In genomic region chr4:106048053-106048452, GRCm38 (mm10) we compare ENCODE assay signal across 27 mouse cellular contexts.
DNase-seq lines count a peak whose midpoint lies in the region; ATAC-seq and TF ChIP-seq lines count a peak whose summit lies in the region.
"Had no signal": no experiment of that assay in that cellular context is flagged by ENCODE, and none has a peak within 500 bp of the region (broad histone marks: within the 10 kb centered on the region; RNA-seq: fewer than 3 reads in every experiment).

No protein-coding gene starts in this region.

- intact Hi-C loops in left cerebral cortex, adult 2 months (cut with DNase I), result no loop called here

- 63% methylated on average over 8 of the region's 8 CpGs for WGBS in forebrain, embryonic 14.5 days
- WGBS in forebrain, embryonic 10.5 days, result 91% methylated on average over 8 of the region's 8 CpGs
- 44% methylated on average over 8 of the region's 8 CpGs for WGBS in midbrain, embryonic 14.5 days
- 50% methylated on average over 8 of the region's 8 CpGs for WGBS in midbrain, embryonic 13.5 days
- WGBS in forebrain, embryonic 16.5 days, result 49% methylated on average over 8 of the region's 8 CpGs

- no peak overlapping the region for H3K9ac ChIP-seq in forebrain, embryonic 14.5 days (ENCODE audit: low read length)
- H3K9ac ChIP-seq in midbrain, embryonic 14.5 days (replicated peaks; ENCODE audit: low read length), result no peak overlapping the region
- no peak overlapping the region for H3K9ac ChIP-seq in midbrain, embryonic 13.5 days (replicated peaks)
- H3K9ac ChIP-seq in forebrain, embryonic 16.5 days (replicated peaks; ENCODE audit: low read depth, low read length), result no peak overlapping the region
- H3K9ac ChIP-seq: embryonic facial prominence, embryonic 13.5 days; heart, embryonic 15.5 days; hindbrain, embryonic 14.5 days; limb, embryonic 13.5 days; lung, embryonic 15.5 days; neural tube, embryonic 15.5 days had no signal

- no peaks in the 10 kb centered on the region for H3K9me3 ChIP-seq in forebrain, embryonic 14.5 days (replicated peaks; ENCODE audit: control insufficient read depth, low read length)
- no peaks in the 10 kb centered on the region for H3K9me3 ChIP-seq in forebrain, embryonic 10.5 days
- H3K9me3 ChIP-seq in midbrain, embryonic 14.5 days (ENCODE audit: control insufficient read depth, low read length), result no peaks in the 10 kb centered on the region
- no peaks in the 10 kb centered on the region for H3K9me3 ChIP-seq in midbrain, embryonic 13.5 days
- H3K9me3 ChIP-seq in forebrain, embryonic 16.5 days (ENCODE audit: control insufficient read depth, low read length), result no peaks in the 10 kb centered on the region
- H3K9me3 ChIP-seq: embryonic facial prominence, embryonic 13.5 days; heart, embryonic 15.5 days; limb, embryonic 13.5 days; lung, embryonic 15.5 days; neural tube, embryonic 15.5 days had no signal

- H3K27ac ChIP-seq in forebrain, embryonic 14.5 days (ENCODE audit: low read depth, low read length), result no peak overlapping the region
- no peak overlapping the region for H3K27ac ChIP-seq in forebrain, embryonic 10.5 days
- no peak overlapping the region for H3K27ac ChIP-seq in midbrain, embryonic 14.5 days (replicated peaks; ENCODE audit: low read depth, low read length)
- H3K27ac ChIP-seq in midbrain, embryonic 13.5 days, result no peak overlapping the region
- H3K27ac ChIP-seq in forebrain, embryonic 16.5 days (ENCODE audit: low read length), result 0 out of 2 replicates have a peak overlapping the region, but pooled peaks have one; percentile 27
- H3K27ac ChIP-seq in left cerebral cortex, adult 2 months, result no peak overlapping the region
- H3K27ac ChIP-seq: embryonic facial prominence, embryonic 13.5 days; heart, embryonic 15.5 days; hindbrain, embryonic 14.5 days; layer of hippocampus, adult 2 months; limb, embryonic 13.5 days; lung, embryonic 15.5 days; neural tube, embryonic 15.5 days had no signal

- H3K36me3 ChIP-seq in forebrain, embryonic 14.5 days (ENCODE audit: control insufficient read depth, insufficient read depth, low read length), result no peaks in the 10 kb centered on the region
- no peaks in the 10 kb centered on the region for H3K36me3 ChIP-seq in forebrain, embryonic 10.5 days (replicated peaks)
- no peaks in the 10 kb centered on the region for H3K36me3 ChIP-seq in midbrain, embryonic 14.5 days (ENCODE audit: control insufficient read depth, insufficient read depth, low read length)
- H3K36me3 ChIP-seq in midbrain, embryonic 13.5 days, result no peaks in the 10 kb centered on the region
- H3K36me3 ChIP-seq in forebrain, embryonic 16.5 days (ENCODE audit: control insufficient read depth, insufficient read depth), result no peaks in the 10 kb centered on the region
- H3K36me3 ChIP-seq: embryonic facial prominence, embryonic 13.5 days; G1E; heart, embryonic 15.5 days; limb, embryonic 13.5 days; lung, embryonic 15.5 days; neural tube, embryonic 15.5 days had no signal

- H3K27me3 ChIP-seq in forebrain, embryonic 14.5 days (replicated peaks; ENCODE audit: control insufficient read depth, insufficient read depth, low read length), result no peaks in the 10 kb centered on the region
- H3K27me3 ChIP-seq in forebrain, embryonic 10.5 days (ENCODE audit: poor library complexity, severe bottlenecking), result no peaks in the 10 kb centered on the region
- H3K27me3 ChIP-seq in midbrain, embryonic 14.5 days (ENCODE audit: control insufficient read depth, insufficient read depth, low read length), result no peaks in the 10 kb centered on the region
- H3K27me3 ChIP-seq in midbrain, embryonic 13.5 days, result no peaks in the 10 kb centered on the region
- H3K27me3 ChIP-seq in forebrain, embryonic 16.5 days (replicated peaks; ENCODE audit: control insufficient read depth, insufficient read depth, low read length), result no peaks in the 10 kb centered on the region
- H3K27me3 ChIP-seq: embryonic facial prominence, embryonic 13.5 days; heart, embryonic 15.5 days; limb, embryonic 13.5 days; lung, embryonic 15.5 days; neural tube, embryonic 15.5 days had no signal

- H3K4me3 ChIP-seq in forebrain, embryonic 14.5 days (ENCODE audit: low read depth, low read length), result no peak overlapping the region
- H3K4me3 ChIP-seq in forebrain, embryonic 10.5 days, result no peak overlapping the region
- H3K4me3 ChIP-seq in midbrain, embryonic 14.5 days (replicated peaks; ENCODE audit: low read depth, low read length), result no peak overlapping the region
- H3K4me3 ChIP-seq in midbrain, embryonic 13.5 days (replicated peaks), result no peak overlapping the region
- no peak overlapping the region for H3K4me3 ChIP-seq in forebrain, embryonic 16.5 days (replicated peaks; ENCODE audit: low read length)
- H3K4me3 ChIP-seq in left cerebral cortex, adult 2 months, result no peak overlapping the region
- H3K4me3 ChIP-seq: embryonic facial prominence, embryonic 13.5 days; heart, embryonic 15.5 days; layer of hippocampus, adult 2 months; limb, embryonic 13.5 days; lung, embryonic 15.5 days; neural tube, embryonic 15.5 days had no signal

- no peak for TF ChIP-seq CTCF in left cerebral cortex, adult 2 months (IDR thresholded peaks at IDR 0.05)

- H3K4me2 ChIP-seq in forebrain, embryonic 14.5 days (ENCODE audit: low read length), result no peak overlapping the region
- no peak overlapping the region for H3K4me2 ChIP-seq in midbrain, embryonic 14.5 days (ENCODE audit: low read length)
- no peak overlapping the region for H3K4me2 ChIP-seq in midbrain, embryonic 13.5 days (replicated peaks)
- H3K4me2 ChIP-seq in forebrain, embryonic 16.5 days (ENCODE audit: low read length), result no peak overlapping the region
- H3K4me2 ChIP-seq: embryonic facial prominence, embryonic 13.5 days; heart, embryonic 15.5 days; hindbrain, embryonic 14.5 days; limb, embryonic 13.5 days; liver, embryonic 11.5 days; lung, embryonic 15.5 days; midbrain, embryonic 11.5 days; neural tube, embryonic 15.5 days had no signal

- no peaks in the 10 kb centered on the region; the same call in 1 of the 2 replicates for H3K4me1 ChIP-seq in forebrain, embryonic 14.5 days (ENCODE audit: control insufficient read depth, insufficient read depth, low read length)
- H3K4me1 ChIP-seq in forebrain, embryonic 10.5 days, result peaks cover 5% of the 10 kb centered on the region
- H3K4me1 ChIP-seq in midbrain, embryonic 14.5 days (ENCODE audit: control insufficient read depth, insufficient read depth, low read length), result no peaks in the 10 kb centered on the region
- H3K4me1 ChIP-seq in midbrain, embryonic 13.5 days (replicated peaks), result peaks cover 4% of the 10 kb centered on the region
- peaks cover 4% of the 10 kb centered on the region; the same call in 1 of the 2 replicates for H3K4me1 ChIP-seq in forebrain, embryonic 16.5 days (replicated peaks; ENCODE audit: control insufficient read depth, insufficient read depth, low read length)
- H3K4me1 ChIP-seq: embryonic facial prominence, embryonic 13.5 days; lung, embryonic 15.5 days; neural tube, embryonic 15.5 days had no signal

- DNase-seq in forebrain, embryonic 14.5 days (ENCODE audit: low spot score), result peak; percentile 82
- no peak for DNase-seq in forebrain, embryonic 10.5 days (ENCODE audit: extremely low spot score, low spot score)
- DNase-seq in midbrain, embryonic 14.5 days, result peak; percentile 42
- no peak for DNase-seq in left cerebral cortex, adult 2 months (ENCODE audit: extremely low spot score in 1 of 2, low spot score in 2 of 2)
- DNase-seq in urinary bladder, postnatal 10 days (ENCODE audit: low spot score), result no peak
- DNase-seq: adrenal gland, adult 8-10 months; cerebellum, adult 11 months; cerebellum, adult 9-10 months; embryo, embryonic 11 days; gastrocnemius, postnatal 10 days; heart, postnatal 4 days; kidney, adult 18-20 months; kidney, postnatal 36 days; lung, postnatal 36 days; right cerebral cortex, postnatal 4 days had no signal

- peak; percentile 34; the same call in 1 of the 2 replicates for ATAC-seq in forebrain, embryonic 14.5 days
- ATAC-seq in midbrain, embryonic 14.5 days (ENCODE audit: low FRiP score, low TSS enrichment), result no peak
- ATAC-seq in midbrain, embryonic 13.5 days, result no peak
- peak; percentile 75 for ATAC-seq in forebrain, embryonic 16.5 days

Comparison
In these comparisons a context has a peak if more than half of its experiments do, and no peak if none do; other contexts are left out.
1. DNase-seq: peak in forebrain, embryonic 14.5 days (single experiment) and midbrain, embryonic 14.5 days (single experiment); none in forebrain, embryonic 10.5 days (single experiment), left cerebral cortex, adult 2 months (0 of 2) and urinary bladder, postnatal 10 days (single experiment).
2. ATAC-seq: peak in forebrain, embryonic 14.5 days (single experiment) and forebrain, embryonic 16.5 days (single experiment); none in midbrain, embryonic 14.5 days (single experiment) and midbrain, embryonic 13.5 days (single experiment).